Mouse (Mus musculus): ENCODE measurements around the gene Shc4.

The Shc4 gene

DNA sequence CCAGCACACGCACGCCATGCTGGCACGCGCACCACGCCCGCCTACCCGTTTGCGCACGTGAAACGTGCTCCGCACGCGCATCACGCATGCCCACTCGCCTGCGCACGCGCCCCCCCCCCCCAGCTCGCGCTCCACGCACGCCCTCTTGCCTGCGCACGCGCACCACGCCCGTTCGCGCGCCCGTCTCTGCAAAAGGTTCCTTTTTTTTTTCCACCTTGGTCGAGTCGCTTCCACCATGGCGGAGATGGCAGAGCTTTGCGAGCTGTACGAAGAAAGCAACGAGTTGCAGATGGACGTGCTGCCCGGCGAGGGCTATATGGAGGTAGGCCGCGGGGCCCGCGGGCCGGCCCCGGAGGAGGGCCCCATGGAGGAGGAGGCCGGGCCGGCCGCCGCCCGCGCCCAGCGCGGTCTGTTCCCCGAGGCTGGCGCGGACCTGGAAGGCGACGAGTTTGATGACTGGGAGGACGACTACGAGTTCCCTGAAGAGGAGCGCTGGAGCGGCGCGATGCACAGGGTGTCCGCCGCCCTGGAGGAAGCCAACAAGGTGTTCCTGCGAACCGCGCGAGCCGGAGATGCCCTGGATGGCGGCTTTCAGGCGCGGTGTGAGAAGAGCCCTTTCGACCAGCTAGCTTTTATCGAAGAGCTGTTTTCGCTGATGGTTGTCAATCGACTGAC, 50.9 kb downstream of the Shc4 start, which contains the start of gene Eid1:
Eid1 (plus strand) TSS at position 139 of the 675 bp plus-strand sequence.
- Histone ChIP-seq H3K27me3 (ENCODE audit: insufficient read depth, low read length) (peaks cover 36% of the 10 kb centered on the region), H3K36me3 (ENCODE audit: insufficient read depth, low read length) (no peaks in the 10 kb centered on the region), H3K4me1 (replicated peaks; ENCODE audit: low read depth, low read length) (peaks cover 6% of the 10 kb centered on the region), H3K9me3 (ENCODE audit: low read length) (no peaks in the 10 kb centered on the region), H3K4me3 (replicated peaks; ENCODE audit: low read length) (peak within 1 kb of the TSS; percentile 82)
- TF ChIP-seq NANOG (IDR thresholded peaks at IDR 0.05; ENCODE audit: borderline replicate concordance, low read length) (no peak), POU5F1 (IDR thresholded peaks at IDR 0.05; ENCODE audit: borderline replicate concordance, low read length) (no peak), CTCF (conservative IDR thresholded peaks at IDR 0.05; ENCODE audit: low read length) (no peak)

DNA sequence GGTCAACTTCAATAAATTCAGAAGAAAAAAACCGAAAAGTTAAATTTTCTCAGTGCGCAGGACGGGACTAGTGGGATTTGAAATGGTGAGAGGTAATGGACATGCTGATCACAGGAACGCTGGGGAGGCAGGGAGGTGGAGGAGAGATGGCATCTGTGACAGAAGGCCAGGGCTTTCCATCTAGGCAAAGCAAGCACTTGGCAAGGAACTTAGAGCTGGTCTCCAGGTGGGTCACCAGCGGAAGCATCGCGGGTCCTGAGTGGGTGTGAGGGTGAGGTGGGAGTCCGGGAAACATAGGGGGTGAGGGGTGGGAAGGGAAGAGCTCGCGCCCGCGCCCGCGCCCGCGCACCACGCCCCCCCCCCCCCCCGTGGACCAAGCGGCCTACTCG, 51.4 kb downstream of the Shc4 start:
- peaks cover 34% of the 10 kb centered on the region for H3K27me3 ChIP-seq (ENCODE audit: insufficient read depth, low read length)
- H3K36me3 ChIP-seq (ENCODE audit: insufficient read depth, low read length), result no peaks in the 10 kb centered on the region
- H3K4me3 ChIP-seq (replicated peaks; ENCODE audit: low read length), result peak overlapping the region; percentile 82
- H3K9me3 ChIP-seq (ENCODE audit: low read length), result no peaks in the 10 kb centered on the region
- H3K4me1 ChIP-seq (replicated peaks; ENCODE audit: low read depth, low read length), result peaks cover 6% of the 10 kb centered on the region
- TF ChIP-seq CTCF (conservative IDR thresholded peaks at IDR 0.05; ENCODE audit: low read length) (no peak), NANOG (IDR thresholded peaks at IDR 0.05; ENCODE audit: borderline replicate concordance, low read length) (no peak), POU5F1 (IDR thresholded peaks at IDR 0.05; ENCODE audit: borderline replicate concordance, low read length) (no peak)

DNA sequence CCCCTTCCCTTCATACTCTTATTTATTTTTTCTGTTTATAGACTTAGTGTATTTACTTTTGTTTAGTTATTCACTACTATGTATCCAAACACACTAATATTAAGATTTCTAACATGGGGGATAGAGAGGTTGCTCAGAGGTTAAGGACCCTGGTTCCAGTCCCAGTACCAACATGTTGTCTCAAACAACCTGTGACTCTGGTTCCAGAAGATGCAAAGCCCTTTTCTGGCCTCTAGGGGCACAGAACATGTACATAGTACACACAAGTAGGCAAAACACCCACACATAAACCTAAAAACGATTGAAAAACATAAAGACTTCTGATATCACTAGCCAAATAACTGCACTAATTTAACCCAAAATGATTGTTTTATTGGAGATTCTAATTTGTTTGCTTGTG, 53.1 kb downstream of the Shc4 start:
- Histone ChIP-seq H3K4me3 (replicated peaks; ENCODE audit: low read length) (no peak overlapping the region), H3K36me3 (ENCODE audit: insufficient read depth, low read length) (no peaks in the 10 kb centered on the region), H3K4me1 (replicated peaks; ENCODE audit: low read depth, low read length) (peaks cover 6% of the 10 kb centered on the region), H3K9me3 (ENCODE audit: low read length) (no peaks in the 10 kb centered on the region), H3K27me3 (ENCODE audit: insufficient read depth, low read length) (peaks cover 29% of the 10 kb centered on the region)
- TF ChIP-seq POU5F1 (IDR thresholded peaks at IDR 0.05; ENCODE audit: borderline replicate concordance, low read length) (no peak), CTCF (conservative IDR thresholded peaks at IDR 0.05; ENCODE audit: low read length) (peak; percentile 40), NANOG (IDR thresholded peaks at IDR 0.05; ENCODE audit: borderline replicate concordance, low read length) (no peak)

GRCm38 (mm10) chr2:125667721-125668120, 56.2 kb downstream of the Shc4 start:
- Histone ChIP-seq H3K4me1 (replicated peaks; ENCODE audit: low read depth, low read length) (peaks cover 6% of the 10 kb centered on the region; the same call in 1 of the 2 replicates), H3K27me3 (ENCODE audit: insufficient read depth, low read length) (peaks cover 14% of the 10 kb centered on the region), H3K9me3 (ENCODE audit: low read length) (no peaks in the 10 kb centered on the region), H3K4me3 (replicated peaks; ENCODE audit: low read length) (no peak overlapping the region), H3K36me3 (ENCODE audit: insufficient read depth, low read length) (no peaks in the 10 kb centered on the region)
- no peak for TF ChIP-seq POU5F1 (IDR thresholded peaks at IDR 0.05; ENCODE audit: borderline replicate concordance, low read length)
- no peak for TF ChIP-seq NANOG (IDR thresholded peaks at IDR 0.05; ENCODE audit: borderline replicate concordance, low read length)
- TF ChIP-seq CTCF (conservative IDR thresholded peaks at IDR 0.05; ENCODE audit: low read length), result no peak

- peaks cover 6% of the 10 kb centered on the region; the same call in 1 of the 2 replicates for H3K4me1 ChIP-seq (replicated peaks; ENCODE audit: low read depth, low read length)
- no peaks in the 10 kb centered on the region for H3K36me3 ChIP-seq (ENCODE audit: insufficient read depth, low read length)
- H3K27me3 ChIP-seq (ENCODE audit: insufficient read depth, low read length), result peaks cover 12% of the 10 kb centered on the region
- no peak overlapping the region for H3K4me3 ChIP-seq (replicated peaks; ENCODE audit: low read length)
- no peaks in the 10 kb centered on the region for H3K9me3 ChIP-seq (ENCODE audit: low read length)
- TF ChIP-seq POU5F1 (IDR thresholded peaks at IDR 0.05; ENCODE audit: borderline replicate concordance, low read length) (no peak), NANOG (IDR thresholded peaks at IDR 0.05; ENCODE audit: borderline replicate concordance, low read length) (no peak), CTCF (conservative IDR thresholded peaks at IDR 0.05; ENCODE audit: low read length) (no peak)
Observed at GRCm38 (mm10) chr2:125667184-125667583, 56.8 kb downstream of the Shc4 start.

DNA sequence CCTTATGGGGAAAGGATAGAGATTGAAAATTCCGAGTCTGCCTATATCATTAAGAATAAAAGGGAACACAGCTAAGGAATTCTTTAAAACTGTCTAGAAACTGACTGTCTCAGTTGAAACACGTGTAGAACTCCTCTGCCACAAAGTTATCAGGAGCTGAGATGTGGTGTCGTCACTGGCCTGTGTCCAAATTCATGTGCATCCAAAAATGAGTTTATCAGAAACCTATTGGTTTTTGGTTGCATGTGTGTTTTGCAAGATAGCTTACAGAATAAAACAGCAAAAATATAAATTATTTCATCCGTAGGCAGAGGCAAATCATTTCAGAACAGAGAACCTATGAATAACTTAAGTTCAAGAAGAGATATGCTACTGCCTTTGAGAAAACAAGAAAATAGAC, 57.3 kb downstream of the Shc4 start:
- Histone ChIP-seq H3K4me1 (replicated peaks; ENCODE audit: low read depth, low read length) (peaks cover 6% of the 10 kb centered on the region; the same call in 1 of the 2 replicates), H3K9me3 (ENCODE audit: low read length) (no peaks in the 10 kb centered on the region), H3K4me3 (replicated peaks; ENCODE audit: low read length) (no peak overlapping the region), H3K27me3 (ENCODE audit: insufficient read depth, low read length) (peaks cover 9% of the 10 kb centered on the region), H3K36me3 (ENCODE audit: insufficient read depth, low read length) (no peaks in the 10 kb centered on the region)
- TF ChIP-seq POU5F1 (IDR thresholded peaks at IDR 0.05; ENCODE audit: borderline replicate concordance, low read length) (no peak), CTCF (conservative IDR thresholded peaks at IDR 0.05; ENCODE audit: low read length) (no peak), NANOG (IDR thresholded peaks at IDR 0.05; ENCODE audit: borderline replicate concordance, low read length) (no peak)

GRCm38 (mm10) chr2:125665909-125666308, 58.0 kb downstream of the Shc4 start:
- peaks cover 6% of the 10 kb centered on the region for H3K4me1 ChIP-seq (replicated peaks; ENCODE audit: low read depth, low read length)
- no peak overlapping the region for H3K4me3 ChIP-seq (replicated peaks; ENCODE audit: low read length)
- no peaks in the 10 kb centered on the region for H3K9me3 ChIP-seq (ENCODE audit: low read length)
- peaks cover 10% of the 10 kb centered on the region for H3K27me3 ChIP-seq (ENCODE audit: insufficient read depth, low read length)
- no peak for TF ChIP-seq NANOG (IDR thresholded peaks at IDR 0.05; ENCODE audit: borderline replicate concordance, low read length)
- TF ChIP-seq CTCF (conservative IDR thresholded peaks at IDR 0.05; ENCODE audit: low read length), result no peak
- TF ChIP-seq POU5F1 (IDR thresholded peaks at IDR 0.05; ENCODE audit: borderline replicate concordance, low read length), result no peak
- no peaks in the 10 kb centered on the region for H3K36me3 ChIP-seq (ENCODE audit: insufficient read depth, low read length)

DNA sequence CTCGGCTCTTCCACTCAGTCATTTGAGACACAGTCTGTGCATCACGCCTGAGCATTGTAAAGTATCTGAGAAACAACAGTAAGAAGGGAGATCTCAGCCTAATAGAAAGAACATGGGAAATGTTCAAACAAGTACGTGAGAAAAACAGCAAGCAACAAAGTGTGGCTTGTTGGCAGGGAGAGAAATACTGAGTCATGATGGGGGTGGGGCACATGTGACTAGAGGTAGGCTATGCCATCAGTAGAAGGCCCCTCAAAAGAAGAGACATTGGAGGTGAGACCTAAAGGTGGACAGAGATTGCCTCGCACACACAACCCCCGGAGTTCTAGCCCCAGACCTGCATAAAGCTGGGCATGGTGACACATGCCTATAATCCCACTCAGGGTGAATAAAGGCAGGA, 58.7 kb downstream of the Shc4 start:
- Histone ChIP-seq H3K4me3 (replicated peaks; ENCODE audit: low read length) (no peak overlapping the region), H3K4me1 (replicated peaks; ENCODE audit: low read depth, low read length) (peaks cover 11% of the 10 kb centered on the region), H3K27me3 (ENCODE audit: insufficient read depth, low read length) (peaks cover 16% of the 10 kb centered on the region), H3K36me3 (ENCODE audit: insufficient read depth, low read length) (no peaks in the 10 kb centered on the region), H3K9me3 (ENCODE audit: low read length) (no peaks in the 10 kb centered on the region)
- TF ChIP-seq CTCF (conservative IDR thresholded peaks at IDR 0.05; ENCODE audit: low read length) (no peak), NANOG (IDR thresholded peaks at IDR 0.05; ENCODE audit: borderline replicate concordance, low read length) (no peak), POU5F1 (IDR thresholded peaks at IDR 0.05; ENCODE audit: borderline replicate concordance, low read length) (no peak)
